9 mouse cellular contexts compared by ENCODE assay signal in the genomic region with DNA sequence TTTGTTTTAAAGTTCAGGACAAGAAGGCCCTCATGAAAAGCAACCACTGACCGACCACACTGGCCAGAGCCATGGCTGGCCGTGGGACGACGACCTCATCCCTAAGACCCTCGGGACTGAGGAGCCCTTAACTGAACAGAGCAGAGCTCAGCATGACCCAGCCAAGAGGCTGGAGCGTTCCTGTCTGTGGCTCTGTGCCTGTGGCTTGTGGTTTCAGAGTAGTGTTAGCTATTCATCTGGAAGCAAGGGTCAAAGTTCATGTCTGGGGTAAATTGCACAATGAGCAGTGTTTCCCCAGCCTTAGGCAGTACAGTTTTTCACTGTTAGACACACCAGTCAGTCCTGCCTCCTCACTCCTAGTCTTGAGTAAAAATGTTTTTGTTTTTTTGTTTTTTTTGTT. TPM values are rescaled to one million over a fixed set of nuclear protein-coding genes. Genes with fewer than 3 reads are reported as not detected.
DNase-seq lines count a peak whose midpoint lies in the region; ATAC-seq and TF ChIP-seq lines count a peak whose summit lies in the region.
"Had no signal": no experiment of that assay in that cellular context is flagged by ENCODE, and none has a peak within 500 bp of the region (broad histone marks: within the 10 kb centered on the region; RNA-seq: fewer than 3 reads in every experiment).

No protein-coding gene starts in this region.

- H3K9ac ChIP-seq in heart, embryonic 11.5 days (ENCODE audit: low read depth, low read length): no peak overlapping the region
- H3K9ac ChIP-seq: limb, embryonic 12.5 days had no signal

- peaks cover 19% of the 10 kb centered on the region for H3K4me1 ChIP-seq in heart, embryonic 11.5 days (ENCODE audit: control insufficient read depth, insufficient read depth, low read length)
- peaks cover 4% of the 10 kb centered on the region; the same call in 1 of the 2 replicates for H3K4me1 ChIP-seq in cerebellum, adult 2 months (ENCODE audit: control insufficient read depth, insufficient read depth, low read length)

- DNase-seq in heart, adult 9 months (ENCODE audit: low spot score in 2 of 2): peak; percentile 64 to 73
- DNase-seq in brain, embryonic 14.5 days (ENCODE audit: low read depth): peak; percentile 29
- peak; percentile 67 for DNase-seq in kidney, postnatal 10 days
- no peak for DNase-seq in cerebellum, adult 2 months
- DNase-seq in cerebellum, adult 18-20 months: no peak
- DNase-seq in frontal cortex, postnatal 36 days (ENCODE audit: low spot score in 2 of 2): no peak

- ATAC-seq in heart, embryonic 11.5 days (replicated peaks; ENCODE audit: insufficient number of reproducible peaks, low FRiP score, low TSS enrichment): no peak
- peak; percentile 94 for ATAC-seq in megakaryocyte, adult 5-6 weeks (ENCODE audit: poor library complexity, severe bottlenecking)

- WGBS in heart, embryonic 11.5 days (ENCODE audit: insufficient replicate concordance): 56% methylated on average over 6 of the region's 6 CpGs
- 44% methylated on average over 6 of the region's 6 CpGs for WGBS in cerebellum, adult 2 months

- H3K27me3 ChIP-seq in heart, embryonic 11.5 days (ENCODE audit: control insufficient read depth, insufficient read depth, low read length): no peaks in the 10 kb centered on the region
- H3K27me3 ChIP-seq in cerebellum, adult 2 months (ENCODE audit: control insufficient read depth, insufficient read depth, low read length): no peaks in the 10 kb centered on the region
- H3K27me3 ChIP-seq: limb, embryonic 12.5 days had no signal

- no peak overlapping the region for H3K4me3 ChIP-seq in heart, embryonic 11.5 days (ENCODE audit: low read depth, low read length)
- no peak overlapping the region for H3K4me3 ChIP-seq in cerebellum, adult 2 months (replicated peaks; ENCODE audit: insufficient read depth, low read depth, low read length)
- H3K4me3 ChIP-seq: limb, embryonic 12.5 days had no signal

- H3K36me3 ChIP-seq in heart, embryonic 11.5 days (ENCODE audit: control insufficient read depth, insufficient read depth, low read length): 0 out of 2 replicates have a peak, but pooled peaks cover 2% of the 10 kb centered on the region

- TF ChIP-seq POLR2A in brain, embryonic 14.5 days (IDR thresholded peaks at IDR 0.05; ENCODE audit: borderline replicate concordance, extremely low read depth, insufficient read depth, insufficient read length, poor library complexity, severe bottlenecking): no peak
- no peak for TF ChIP-seq POLR2A in cerebellum, adult 2 months (IDR thresholded peaks at IDR 0.05; ENCODE audit: borderline replicate concordance, insufficient read depth, low read length)

- no peak overlapping the region for H3K4me2 ChIP-seq in heart, embryonic 11.5 days

- H3K9me3 ChIP-seq in heart, embryonic 11.5 days (replicated peaks; ENCODE audit: control insufficient read depth, low read length): no peaks in the 10 kb centered on the region
- H3K9me3 ChIP-seq: limb, embryonic 12.5 days had no signal

- no peak overlapping the region for H3K27ac ChIP-seq in heart, embryonic 11.5 days (ENCODE audit: low read depth, low read length)
- H3K27ac ChIP-seq in cerebellum, adult 2 months (ENCODE audit: insufficient read depth, low read length): no peak overlapping the region

- TF ChIP-seq CTCF in brain, embryonic 14.5 days (IDR thresholded peaks at IDR 0.05; ENCODE audit: borderline replicate concordance, extremely low read depth, insufficient read depth, insufficient read length): no peak
- TF ChIP-seq CTCF in cerebellum, adult 2 months (IDR thresholded peaks at IDR 0.05; ENCODE audit: borderline replicate concordance, insufficient read depth, low read depth, low read length): no peak

RNA-seq across cellular contexts. Expression of a gene that starts 11.3 kb away (rescaled TPM):
- polyA plus RNA-seq in heart, embryonic 11.5 days (2014; fragmentation: Nextera tagmentation; extraction: Ambion mirVana): 20.4 and 22.7 TPM in 2 replicates
- 153 and 175 TPM in 2 replicates for polyA plus RNA-seq in brain, embryonic 14.5 days (2012; rRNA removed)
- total RNA-seq in megakaryocyte, adult 5-6 weeks (2015): 0.11 and 0.14 TPM in 2 replicates
- not detected in 2 replicates for total RNA-seq in megakaryocyte, adult 5-6 weeks (2017)
- 37.1 and 38.2 TPM in 2 replicates for polyA plus RNA-seq in cerebellum, adult 2 months (2012; rRNA removed)

RNA-seq across cellular contexts. Expression of a gene that starts 52.3 kb away (rescaled TPM):
- polyA plus RNA-seq in heart, embryonic 11.5 days (2014; fragmentation: Nextera tagmentation; extraction: Ambion mirVana): 227 and 245 TPM in 2 replicates
- polyA plus RNA-seq in brain, embryonic 14.5 days (2012; rRNA removed): 243 and 306 TPM in 2 replicates
- total RNA-seq in megakaryocyte, adult 5-6 weeks (2015): 429 and 450 TPM in 2 replicates
- 132 and 169 TPM in 2 replicates for total RNA-seq in megakaryocyte, adult 5-6 weeks (2017)
- 408 and 418 TPM in 2 replicates for polyA plus RNA-seq in cerebellum, adult 2 months (2012; rRNA removed)

Comparison
In these comparisons a context has a peak if more than half of its experiments do, and no peak if none do; other contexts are left out.
1. DNase-seq: peak in heart, adult 9 months (2 of 2), brain, embryonic 14.5 days (single experiment) and kidney, postnatal 10 days (single experiment); none in cerebellum, adult 2 months (0 of 2), cerebellum, adult 18-20 months (0 of 2) and frontal cortex, postnatal 36 days (0 of 2).